Mouse (Mus musculus) olfactory bulb, adult 2 months (tissue): Measurements from ENCODE around the gene Numbl.
"Not testable (repeated sequence)": the region's sequence is repeated elsewhere in the genome, so short reads cannot be mapped to it uniquely, and the experiment has no call there.

Experiments
- CTCF ChIP-seq: fragments of 200-500 bp; IDR thresholded peaks from 2 replicates; pipeline ENCODE4 v1.5.1; 2012; ENCODE audit warnings: low read depth, mild to moderate bottlenecking, low read length, moderate library complexity; ENCODE audit not compliant: insufficient read depth
- POLR2A ChIP-seq: fragments of 200-500 bp; IDR thresholded peaks from 2 replicates; pipeline ENCODE4 v1.6.1; 2012; ENCODE audit warnings: mild to moderate bottlenecking, low read depth, low read length, moderate library complexity; ENCODE audit not compliant: insufficient read depth

DNA sequence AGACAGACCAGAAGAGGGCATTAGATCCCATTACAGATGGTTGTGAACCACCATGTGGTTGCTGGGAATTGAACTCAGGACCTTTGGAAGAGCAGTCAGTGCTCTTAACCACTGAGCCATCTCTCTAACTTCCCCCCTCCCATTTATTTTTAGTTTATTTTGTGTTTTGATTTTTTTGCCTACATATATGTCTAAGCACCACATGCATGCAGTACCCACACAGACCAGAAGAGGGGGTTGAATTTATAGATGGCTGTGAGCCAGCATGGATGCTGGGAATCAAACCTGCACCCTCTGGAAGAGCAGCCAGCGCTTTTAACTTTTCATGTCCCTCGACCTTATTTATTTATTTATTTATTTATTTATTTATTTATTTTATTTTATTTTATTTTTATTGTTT, 14.1 kb upstream of the Numbl start:
- not testable (repeated sequence) for TF ChIP-seq CTCF, POLR2A
